Mouse (Mus musculus) liver, adult 2 months (tissue): Measurements from ENCODE around the gene Txnrd3.
A peak's percentile ranks its signal among the peaks of the same experiment; 100 is the strongest.

ENCODE experiments used
- CTCF ChIP-seq: fragments of 200-500 bp; IDR thresholded peaks from 2 replicates; pipeline ENCODE4 v1.5.1; 2011; ENCODE audit warnings: low read depth, low read length, control low read depth
- POLR2A ChIP-seq: fragments of 200-500 bp; IDR thresholded peaks from 2 replicates; pipeline ENCODE4 v1.6.1; 2011; ENCODE audit warnings: low read length, control low read depth; ENCODE audit not compliant: insufficient read depth; ENCODE audit errors: extremely low read depth

GRCm38 (mm10) chr6:89679291-89679835 lies 35.6 kb downstream of the Txnrd3 start:
- TF ChIP-seq CTCF = peak; percentile 91
- TF ChIP-seq POLR2A = no peak
